Mouse (Mus musculus) heart, postnatal 14 days (tissue): Measurements from ENCODE around the gene Tspan15. TPM values are rescaled to one million over a fixed set of nuclear protein-coding genes. Genes with fewer than 3 reads are reported as not detected.

Experiments
- DNase-seq, 2 experiments: peaks; one replicate each; pipeline ENCODE4 v3.0.0; 2021 to 2022
- intact Hi-C: fragments of 180-260 bp; cut with DNase I; formaldehyde crosslinking; loops from one replicate; pipeline ENCODE4 v1.15.1; 2025
- long read RNA-seq, 2 experiments: library from polyadenylated mRNA; stranded (forward); transcript quantifications; one replicate each; pipeline ENCODE4 v2.0.0; 2021
- total RNA-seq, 2 experiments: library from RNA; stranded (reverse); gene quantifications; 2 replicates each; pipeline ENCODE4 v1.2.3; 2021

The Tspan15 gene
- total RNA-seq, result 10 to 100 TPM; 10.6 to 11.5 TPM
- long read RNA-seq, experiment 1, transcript Tspan15-201 (8 exons, 3,638 nt), result major isoform, 44 of 52 reads
- long read RNA-seq, experiment 1, partial matches to known transcripts, result 2 of 52 reads
- long read RNA-seq, experiment 1, other reads (novel, unspliced or antisense), result 6 of 52 reads
- long read RNA-seq, experiment 2, transcript Tspan15-201 (8 exons, 3,638 nt), result major isoform, 28 of 33 reads
- long read RNA-seq, experiment 2, partial matches to known transcripts, result 2 of 33 reads
- long read RNA-seq, experiment 2, other reads (novel, unspliced or antisense), result 3 of 33 reads

GRCm38 (mm10) chr10:62230708-62231394 is at the start of gene Tspan15:
Gene Tspan15, minus strand, starts transcription at chr10:62231251.
- intact Hi-C loops, result no loop called here
- DNase-seq, result peak; percentile 92

GRCm38 (mm10) chr10:62279671-62280070 is 48.6 kb upstream of the Tspan15 start:
- intact Hi-C loops, result loop anchor here (5.0 kb wide), 1 partner anchor 63 kb away; no protein-coding TSS in a partner anchor
- no peak for DNase-seq

- no peak for DNase-seq
- intact Hi-C loops, result loop anchor here (5.0 kb wide), 1 partner anchor 63 kb away; no protein-coding TSS in a partner anchor
Observed at GRCm38 (mm10) chr10:62279066-62279465, 48.0 kb upstream of the Tspan15 start.

GRCm38 (mm10) chr10:62277499-62278293 is 46.6 kb upstream of the Tspan15 start:
- intact Hi-C loops, result loop anchor here (5.0 kb wide), 1 partner anchor 65 kb away; no protein-coding TSS in a partner anchor
- DNase-seq, result no peak

GRCm38 (mm10) chr10:62275235-62275634 is 44.2 kb upstream of the Tspan15 start:
- intact Hi-C loops, result loop anchor here (1.0 to 5.0 kb wide), 3 partner anchors 67 to 136 kb away; no protein-coding TSS in a partner anchor
- peak; percentile 84 to 92 for DNase-seq

- intact Hi-C loops, result no loop called here
- DNase-seq, result no peak
Observed at GRCm38 (mm10) chr10:62269278-62269677, 38.2 kb upstream of the Tspan15 start.

GRCm38 (mm10) chr10:62264299-62264698 is 33.2 kb upstream of the Tspan15 start:
- intact Hi-C loops, result no loop called here
- no peak for DNase-seq

- DNase-seq, result peak; percentile 58 to 67
- intact Hi-C loops, result no loop called here
Observed at GRCm38 (mm10) chr10:62261115-62261886, 30.2 kb upstream of the Tspan15 start.

- intact Hi-C loops, result no loop called here
- no peak for DNase-seq
Observed at GRCm38 (mm10) chr10:62258298-62258697, 27.2 kb upstream of the Tspan15 start.

GRCm38 (mm10) chr10:62252496-62253235 is 21.6 kb upstream of the Tspan15 start:
- intact Hi-C loops, result no loop called here
- no peak for DNase-seq

- DNase-seq, result no peak
- intact Hi-C loops, result no loop called here
Observed at GRCm38 (mm10) chr10:62252000-62252488, 21.0 kb upstream of the Tspan15 start, which contains the start of gene Tacr2. Gene Tacr2, plus strand, starts transcription at chr10:62252438.

- intact Hi-C loops, result no loop called here
- no peak for DNase-seq
Observed at GRCm38 (mm10) chr10:62247815-62248214, 16.8 kb upstream of the Tspan15 start.

GRCm38 (mm10) chr10:62247156-62247555 is 16.1 kb upstream of the Tspan15 start:
- intact Hi-C loops, result no loop called here
- no peak for DNase-seq

GRCm38 (mm10) chr10:62244067-62244466 is 13.0 kb upstream of the Tspan15 start:
- intact Hi-C loops, result loop anchor here (5.0 kb wide), 1 partner anchor 262 kb away; no protein-coding TSS in a partner anchor
- no peak for DNase-seq

GRCm38 (mm10) chr10:62242896-62243295 is 11.8 kb upstream of the Tspan15 start:
- intact Hi-C loops, result loop anchor here (1.0 to 5.0 kb wide), 3 partner anchors 56 to 261 kb away; no protein-coding TSS in a partner anchor
- peak; percentile 42 to 68 for DNase-seq

GRCm38 (mm10) chr10:62242358-62242757 is 11.3 kb upstream of the Tspan15 start:
- intact Hi-C loops, result loop anchor here (2.0 to 5.0 kb wide), 2 partner anchors 140 to 260 kb away; no protein-coding TSS in a partner anchor
- DNase-seq, result no peak

- intact Hi-C loops, result no loop called here
- DNase-seq, result peak in 1 of 2 experiments; percentile 29
Observed at GRCm38 (mm10) chr10:62239270-62239669, 8.2 kb upstream of the Tspan15 start.

- DNase-seq, result no peak
- intact Hi-C loops, result loop anchor here (1.0 kb wide), 1 partner anchor 51 kb away; no protein-coding TSS in a partner anchor
Observed at GRCm38 (mm10) chr10:62238688-62239087, 7.6 kb upstream of the Tspan15 start.

GRCm38 (mm10) chr10:62237205-62237604 is 6.2 kb upstream of the Tspan15 start:
- no peak for DNase-seq
- intact Hi-C loops, result no loop called here
